Mouse (Mus musculus): ENCODE measurements around the gene Mboat7.

Gene Mboat7

GRCm38 (mm10) chr7:3643843-3644242 is 49.5 kb downstream of the Mboat7 start:
- no peak for DNase-seq (ENCODE audit: low spot score in 2 of 2)

- no peak for DNase-seq (ENCODE audit: low spot score in 2 of 2)
Observed at GRCm38 (mm10) chr7:3643412-3643811, 49.9 kb downstream of the Mboat7 start.

- DNase-seq (ENCODE audit: low spot score in 2 of 2): no peak
Observed at GRCm38 (mm10) chr7:3630478-3630815, 62.9 kb downstream of the Mboat7 start.

- DNase-seq (ENCODE audit: low spot score in 2 of 2): peak; percentile 76 to 88
Observed at GRCm38 (mm10) chr7:3629543-3630477, 63.5 kb downstream of the Mboat7 start, which contains the start of the genes Tfpt and Prpf31. Tfpt (minus strand) TSS chr7:3629929. Prpf31 (plus strand) TSS chr7:3629985.

- no peak for DNase-seq (ENCODE audit: low spot score in 2 of 2)
Observed at GRCm38 (mm10) chr7:3629030-3629429, 64.3 kb downstream of the Mboat7 start.

Data from spleen, postnatal 14 days (tissue).